Mouse (Mus musculus) right cerebral cortex, adult 18-20 months (tissue): Measurements from ENCODE around the gene Map6.

Experiments
- DNase-seq: peaks from one replicate; pipeline ENCODE4 v3.0.0; 2022; ENCODE audit warnings: mixed read lengths

Gene Map6

DNA sequence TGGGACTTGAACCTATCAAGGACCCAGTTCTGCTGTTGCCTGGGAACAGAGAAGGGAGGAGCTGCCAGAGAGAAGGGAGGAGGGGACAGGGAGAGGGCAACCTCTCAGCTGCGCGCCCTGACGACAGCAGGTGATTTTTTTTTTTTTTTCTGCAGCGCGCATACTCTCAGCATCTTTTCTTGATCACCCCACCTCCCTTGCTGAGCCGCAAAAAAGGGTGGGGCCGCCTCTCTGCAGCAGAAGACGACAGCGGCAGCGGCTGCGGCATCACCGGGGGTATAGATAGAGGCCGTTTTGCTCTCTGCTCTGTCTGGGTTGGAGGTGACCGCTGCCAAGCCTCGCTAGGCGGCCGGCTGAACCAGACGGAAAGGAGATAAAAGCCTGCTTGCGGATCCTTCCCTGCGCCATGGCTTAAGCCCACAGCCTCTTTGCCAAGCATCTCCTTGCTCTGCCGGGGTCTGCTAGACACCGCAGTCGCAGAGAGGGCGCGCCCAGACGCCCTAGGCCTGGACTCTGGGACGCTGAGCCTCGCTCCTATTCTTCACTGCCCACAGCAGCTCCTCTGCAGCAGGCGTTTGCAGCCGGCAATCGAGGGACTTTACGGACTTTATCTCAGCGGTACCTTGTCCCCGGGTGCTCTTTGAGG lies at the start of gene Map6:
Gene Map6 (plus strand): TSS at position 197 of the 646 bp plus-strand sequence.
- DNase-seq = peak; percentile 88

DNA sequence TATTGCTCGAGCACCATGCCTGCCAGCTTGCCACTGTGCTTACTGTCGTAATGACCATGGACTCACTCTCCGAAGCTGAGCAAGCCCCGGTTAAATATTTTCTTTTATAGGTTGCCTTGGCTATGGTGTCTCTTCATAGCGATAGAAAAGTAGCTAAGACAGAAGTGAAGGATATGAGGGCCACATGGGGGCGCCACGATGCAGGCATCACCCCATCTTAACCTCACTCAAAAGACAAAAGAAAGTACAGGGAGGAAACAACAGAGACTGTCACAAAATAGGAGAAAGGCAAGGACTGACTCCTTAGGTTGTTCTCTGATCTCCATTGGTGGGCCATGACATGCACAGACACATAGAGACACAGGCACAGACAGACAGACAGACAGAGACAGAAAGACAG lies 43.0 kb upstream of the Map6 start:
- no peak for DNase-seq

DNA sequence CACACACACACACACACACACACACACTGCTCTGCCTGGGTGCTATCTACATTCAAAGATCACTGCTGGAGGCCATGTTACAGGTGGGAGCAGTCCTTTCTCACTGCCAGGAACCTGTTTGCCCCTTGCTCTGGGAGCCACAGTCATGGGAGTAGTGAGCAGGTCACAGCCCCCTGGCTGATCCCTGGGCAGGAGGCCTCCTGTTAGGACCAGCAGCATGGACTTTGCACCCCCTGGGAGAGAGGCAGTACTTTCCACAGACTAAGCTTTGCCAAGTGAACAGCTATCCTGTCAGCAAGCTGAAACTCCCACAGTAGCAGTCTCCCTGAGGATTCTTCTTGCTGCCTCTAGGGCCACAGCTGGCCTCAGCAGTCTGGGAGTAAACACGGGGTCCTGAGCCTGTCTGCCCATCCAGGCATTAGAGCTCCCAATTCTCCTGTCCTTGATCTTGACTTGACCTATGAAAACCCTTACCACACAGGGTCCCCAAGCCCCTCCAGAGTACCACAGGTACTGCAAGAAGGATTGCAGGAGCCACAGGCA lies 42.5 kb upstream of the Map6 start:
- DNase-seq = no peak

DNA sequence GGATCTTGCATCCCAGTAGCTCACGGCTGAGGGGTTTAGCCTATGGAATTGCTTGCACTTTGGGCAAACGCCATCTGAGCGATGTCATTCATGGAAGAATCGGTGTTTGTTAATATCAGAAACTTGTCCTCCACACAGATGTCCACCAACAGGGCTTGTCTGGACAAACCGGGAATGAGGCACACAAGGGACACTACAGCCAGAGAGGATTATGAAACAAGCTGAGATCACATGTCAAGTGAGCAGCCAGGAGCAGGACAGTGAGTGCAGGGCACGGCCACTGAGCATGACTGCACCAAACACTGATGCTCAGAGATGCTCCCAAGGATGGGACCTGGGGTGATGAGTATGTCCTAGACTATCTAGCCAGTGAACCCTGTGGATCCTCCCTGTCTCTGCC lies 41.8 kb upstream of the Map6 start:
- no peak for DNase-seq

DNA sequence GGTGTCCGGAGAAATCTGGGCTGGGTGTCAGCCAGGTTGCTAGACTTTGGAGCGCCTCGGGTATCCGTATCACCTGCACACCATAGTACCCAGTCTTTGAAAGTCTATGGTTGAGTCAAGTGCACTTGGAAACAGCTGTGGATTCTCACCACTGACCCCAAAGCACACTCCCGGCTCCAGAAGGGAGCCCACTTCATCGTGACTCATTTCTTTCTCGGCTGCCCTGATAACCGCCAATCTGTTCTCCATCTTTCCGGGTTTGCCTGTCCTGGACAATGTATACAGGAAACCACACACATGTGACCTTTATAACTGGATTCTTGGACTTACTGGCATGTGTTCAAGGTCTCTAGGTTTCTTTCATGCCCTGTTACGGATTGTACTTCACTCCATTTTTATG lies 40.6 kb upstream of the Map6 start:
- no peak for DNase-seq

DNA sequence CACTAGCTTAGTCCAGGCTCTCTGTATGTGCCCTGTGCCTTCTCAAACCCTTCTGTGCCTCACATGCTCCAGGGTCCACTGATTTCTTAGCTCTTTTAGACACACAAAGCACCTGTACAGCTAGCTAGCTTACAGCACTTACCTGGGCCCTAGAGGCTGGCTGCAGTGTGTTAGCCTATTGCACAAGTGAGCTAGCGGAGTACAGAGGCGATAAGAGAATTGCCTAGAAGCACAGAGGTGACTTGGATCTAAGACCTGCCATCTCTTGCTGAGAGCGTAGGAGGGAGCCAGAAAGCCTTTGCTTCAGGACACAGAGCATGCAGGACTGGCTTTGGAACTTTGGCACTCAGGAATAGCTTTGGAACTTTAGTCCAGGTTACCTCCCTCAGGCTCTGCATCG lies 40.0 kb upstream of the Map6 start:
- DNase-seq = no peak

DNA sequence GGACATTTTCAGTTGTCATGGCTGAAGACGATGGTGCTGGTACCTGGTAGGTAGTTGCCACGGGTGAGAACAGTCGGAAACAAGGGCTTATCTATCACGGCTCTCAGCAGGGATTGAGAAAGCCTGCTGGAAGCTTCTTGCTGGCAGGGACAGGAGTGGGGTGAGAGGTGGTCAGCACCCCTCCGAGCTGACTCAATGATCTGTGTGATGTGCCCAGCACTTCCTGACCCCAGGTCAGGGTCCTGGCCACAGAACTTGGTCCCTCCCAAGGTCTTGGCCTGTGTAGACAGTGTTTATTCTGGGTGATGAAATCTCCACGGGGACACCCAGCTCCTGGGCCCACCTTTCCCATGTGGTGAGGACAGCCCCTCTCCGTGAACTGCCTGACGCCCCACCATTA lies 38.4 kb upstream of the Map6 start:
- DNase-seq = no peak

DNA sequence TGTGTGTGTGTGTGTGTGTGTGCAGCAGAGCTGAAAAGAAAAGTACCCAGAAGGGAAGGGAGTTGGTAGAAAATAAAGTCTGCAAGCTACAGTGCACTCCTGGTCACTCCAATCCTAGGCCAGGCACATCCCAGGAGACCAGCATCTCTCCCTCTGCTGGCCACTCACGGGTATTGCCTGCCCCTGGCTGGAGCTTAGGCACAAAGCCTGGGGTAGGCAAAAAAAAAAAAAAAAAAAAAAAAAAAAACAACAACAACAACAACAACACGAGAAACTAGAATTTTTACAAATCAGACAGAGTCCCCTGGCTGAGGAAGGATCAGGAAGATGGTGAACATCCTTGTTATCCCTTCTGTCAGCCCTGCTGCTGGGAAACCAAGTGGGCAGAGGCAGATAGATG lies 37.8 kb upstream of the Map6 start:
- DNase-seq = peak; percentile 21

DNA sequence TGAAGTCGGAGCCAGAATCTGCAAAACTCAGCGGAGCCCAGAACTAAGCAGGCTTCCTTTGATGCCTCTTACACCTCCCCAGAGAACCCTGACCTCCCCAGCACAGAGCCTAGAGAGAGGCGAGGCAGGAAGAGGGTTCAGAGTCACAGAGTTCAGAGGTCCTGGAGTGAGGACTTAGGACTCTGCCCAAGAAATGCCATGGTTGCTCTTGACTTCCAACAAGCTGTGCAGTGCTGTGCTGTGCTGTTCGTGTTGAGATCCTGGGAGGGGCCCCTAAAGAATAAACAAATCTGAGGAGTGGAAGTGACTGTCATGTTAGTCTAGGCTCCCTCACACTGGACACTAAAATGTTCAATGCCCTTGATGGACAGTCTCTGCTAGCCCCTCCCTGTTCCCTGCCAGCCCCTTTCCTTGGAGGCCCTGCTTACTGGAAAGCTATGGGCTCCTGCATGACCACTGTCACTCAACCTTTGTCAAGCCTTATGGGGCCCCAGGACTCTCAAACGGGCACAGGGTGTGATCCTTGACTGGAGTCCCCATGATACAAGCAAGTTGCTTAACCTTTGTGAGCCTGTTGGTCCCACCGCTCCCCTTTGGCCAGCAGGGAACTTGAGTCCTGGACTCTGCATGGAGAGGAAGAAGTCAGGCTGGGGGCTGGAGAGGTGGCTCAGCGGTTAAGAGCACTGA lies 37.0 kb upstream of the Map6 start:
- no peak for DNase-seq

DNA sequence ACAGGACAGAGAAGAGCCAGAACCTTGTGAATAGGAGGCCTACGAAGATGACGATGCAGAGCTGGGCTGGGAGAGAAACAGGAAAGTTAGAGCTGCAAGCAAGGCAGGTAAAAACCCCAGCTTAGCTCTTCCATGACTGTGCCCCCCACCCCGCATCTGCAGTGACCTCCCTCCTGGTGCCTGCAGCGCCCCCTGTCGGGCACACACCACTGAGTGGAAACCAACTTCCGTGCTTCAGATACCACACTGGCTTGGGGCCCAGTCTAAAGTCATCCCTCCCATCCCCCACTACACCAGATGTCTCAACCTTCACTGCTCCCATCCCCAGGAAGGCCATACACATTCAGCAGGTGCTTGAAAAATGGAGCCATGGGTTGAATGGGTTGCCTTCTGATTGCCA lies 34.7 kb upstream of the Map6 start:
- DNase-seq = no peak

DNA sequence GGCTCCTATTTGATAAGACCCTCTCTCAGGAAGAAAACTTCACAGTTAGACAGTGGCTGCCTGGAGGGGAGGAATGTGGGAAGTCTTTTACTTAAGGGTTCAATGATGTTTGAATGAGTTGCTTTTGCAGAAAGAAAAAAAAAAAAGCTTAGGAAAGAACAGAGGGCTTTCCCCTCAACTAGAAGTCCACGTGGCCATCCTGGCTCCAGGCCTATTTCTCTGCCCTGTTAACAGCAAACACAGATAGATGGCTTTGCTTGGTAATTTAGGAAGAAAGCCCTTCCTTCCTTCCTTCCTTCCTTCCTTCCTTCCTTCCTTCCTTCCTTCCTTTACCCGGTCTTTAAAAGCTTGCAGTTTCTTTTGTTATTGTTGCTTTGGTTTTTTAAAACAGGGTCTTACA lies 32.3 kb upstream of the Map6 start:
- no peak for DNase-seq

DNA sequence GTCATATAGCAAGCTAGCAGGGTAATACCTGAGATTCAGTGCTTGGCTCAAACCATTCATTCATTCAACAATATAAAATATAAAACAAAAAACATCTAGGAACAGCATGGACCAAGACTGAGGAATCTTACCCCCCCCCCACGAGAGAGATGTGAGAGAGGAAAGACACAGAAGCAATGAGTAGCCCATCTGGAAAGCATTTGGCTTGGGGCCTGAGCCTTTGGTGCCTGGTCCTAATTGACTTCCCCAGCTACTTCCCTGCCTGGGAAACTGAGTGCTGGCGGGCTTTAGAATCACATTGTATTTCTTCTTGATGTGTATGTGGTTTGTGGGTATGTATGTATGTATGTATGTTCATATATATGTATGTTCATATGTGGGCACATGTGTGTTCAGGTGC lies 31.6 kb upstream of the Map6 start:
- no peak for DNase-seq

DNA sequence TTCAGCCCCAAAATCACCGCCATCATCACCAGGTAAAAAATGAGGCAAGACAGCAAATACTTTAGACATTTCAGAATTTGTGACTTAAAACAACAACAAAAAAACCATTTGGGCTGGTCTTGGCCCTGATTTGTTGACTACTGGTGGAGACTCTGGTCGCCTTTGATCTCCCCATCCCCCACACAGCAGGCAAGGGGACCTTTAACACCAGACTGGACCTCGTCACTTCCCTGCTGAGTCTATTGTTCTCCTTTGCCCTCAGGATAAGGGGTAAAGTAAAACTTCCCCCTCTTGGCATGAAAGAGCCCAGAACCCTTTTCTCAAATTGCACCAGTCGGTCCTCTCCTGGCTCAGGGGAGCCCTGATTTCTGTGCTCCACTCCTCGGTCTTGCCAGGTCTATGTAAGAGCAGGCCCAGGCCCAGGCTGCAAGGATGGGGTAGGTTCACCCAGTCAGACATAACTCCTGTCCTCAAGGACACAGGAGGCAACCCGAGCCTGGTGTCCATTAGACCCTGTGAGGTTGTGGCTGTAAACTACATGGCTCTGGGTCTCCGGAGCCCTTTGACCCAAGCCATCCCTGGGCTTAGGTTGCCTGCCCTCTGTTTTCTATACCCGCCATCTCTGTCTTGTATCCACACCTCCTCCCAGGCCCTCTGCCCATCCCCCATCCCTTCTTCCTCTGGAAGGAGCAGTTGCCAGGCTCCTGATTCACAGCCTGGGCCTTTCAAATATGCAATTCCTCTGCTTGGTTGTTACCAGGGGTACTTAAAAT lies 30.2 kb upstream of the Map6 start:
- no peak for DNase-seq

DNA sequence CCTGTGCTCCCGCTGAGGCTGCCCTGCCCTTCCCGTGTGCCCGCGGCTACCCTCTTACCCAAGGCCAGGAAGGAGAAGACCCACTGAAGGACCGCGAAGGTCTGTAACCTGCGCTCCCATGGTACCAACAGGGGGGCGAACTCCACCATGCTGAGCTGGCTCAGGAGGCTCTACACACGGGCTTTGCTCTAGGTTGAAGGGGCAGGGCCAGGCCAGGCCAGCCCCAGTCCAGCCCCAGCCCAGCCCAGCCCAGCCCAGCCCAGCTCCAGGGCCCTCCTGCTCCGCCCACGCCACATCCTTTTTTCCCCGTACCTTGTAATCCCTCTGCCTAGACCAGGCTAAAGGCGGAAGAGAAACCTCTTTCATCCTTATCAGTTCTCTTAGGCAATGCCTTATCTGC lies 28.8 kb upstream of the Map6 start, which contains the start of gene Mogat2:
Gene Mogat2 (minus strand): TSS at position 203 of the 400 bp plus-strand sequence.
- DNase-seq = no peak

DNA sequence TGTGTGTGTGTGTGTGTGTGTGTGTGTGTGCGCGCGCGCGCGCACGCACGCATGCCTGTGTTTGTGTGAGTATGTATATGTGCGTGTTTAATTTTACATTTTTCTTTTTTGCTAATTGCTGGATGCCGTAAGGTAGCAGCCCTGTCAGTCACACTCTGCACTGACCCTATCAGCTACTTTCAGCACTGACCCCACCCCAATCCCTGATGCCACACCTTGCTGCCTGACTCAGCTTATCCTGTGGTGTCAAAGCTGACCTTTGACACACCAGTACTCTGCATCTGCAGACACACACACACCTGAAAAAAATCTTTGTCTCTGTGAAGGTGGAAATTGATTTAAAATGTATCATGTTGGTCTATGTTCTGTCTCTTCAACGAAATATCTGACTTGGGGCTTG lies 25.1 kb upstream of the Map6 start:
- DNase-seq = no peak

DNA sequence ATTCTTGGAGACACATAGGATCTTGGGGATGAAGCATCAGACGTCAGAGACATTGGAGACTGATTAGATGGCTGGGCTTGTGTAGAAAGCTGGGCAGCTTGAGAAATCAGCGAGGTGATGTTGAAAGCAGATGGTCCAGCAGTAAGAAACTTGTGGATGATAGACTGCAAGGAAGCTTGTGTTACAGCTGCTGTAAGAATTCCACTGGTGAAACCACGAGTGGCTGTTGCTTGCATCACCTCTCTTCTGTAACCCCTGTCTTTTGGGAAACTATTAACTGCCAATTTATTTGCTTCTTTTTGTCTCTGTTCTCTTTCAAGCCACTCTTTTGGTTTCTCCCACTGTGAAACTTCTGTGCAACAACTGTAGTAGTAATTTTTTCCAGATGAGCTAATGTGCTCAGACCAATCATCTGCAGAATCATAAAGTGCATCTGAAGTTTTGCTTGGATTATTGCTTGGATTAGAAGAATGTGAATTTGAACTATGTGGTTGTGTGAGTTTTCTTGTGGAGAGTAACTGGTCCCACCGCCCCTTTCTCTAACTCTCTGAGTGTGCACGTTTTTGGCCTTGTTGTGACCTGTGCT lies 19.0 kb upstream of the Map6 start:
- no peak for DNase-seq

DNA sequence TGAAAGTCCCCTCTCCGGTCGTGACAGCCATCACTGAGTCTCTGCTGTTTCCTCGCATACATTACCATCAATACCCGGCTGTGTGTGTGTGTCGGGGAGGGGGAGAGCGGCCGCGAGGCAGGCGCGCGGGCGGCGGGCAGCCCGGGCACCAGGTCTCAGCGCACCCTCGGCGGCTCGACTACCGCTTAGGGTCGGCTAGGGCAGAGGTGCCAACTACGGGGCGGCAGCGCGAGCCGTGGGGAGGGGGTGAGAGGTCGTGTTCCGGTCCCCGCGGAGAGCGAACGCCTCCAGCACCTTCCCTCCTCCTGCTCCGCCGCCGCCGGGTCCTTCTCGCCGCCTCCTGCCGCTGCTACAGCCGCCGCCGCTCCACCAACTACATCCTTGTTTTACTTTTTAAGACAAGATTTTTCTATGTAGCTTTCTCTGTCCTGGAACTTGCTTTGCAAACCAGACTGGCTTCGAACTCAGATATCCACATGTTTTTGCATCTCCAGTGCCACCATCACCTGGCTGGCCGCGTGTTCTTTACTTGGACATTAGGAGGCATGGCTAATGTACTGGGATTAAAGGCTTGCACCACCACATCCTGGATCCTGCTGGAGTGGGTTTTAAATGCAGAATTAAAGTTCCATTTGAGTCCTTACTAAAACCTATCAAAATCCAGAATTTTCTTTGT lies 18.2 kb upstream of the Map6 start:
- DNase-seq = no peak

DNA sequence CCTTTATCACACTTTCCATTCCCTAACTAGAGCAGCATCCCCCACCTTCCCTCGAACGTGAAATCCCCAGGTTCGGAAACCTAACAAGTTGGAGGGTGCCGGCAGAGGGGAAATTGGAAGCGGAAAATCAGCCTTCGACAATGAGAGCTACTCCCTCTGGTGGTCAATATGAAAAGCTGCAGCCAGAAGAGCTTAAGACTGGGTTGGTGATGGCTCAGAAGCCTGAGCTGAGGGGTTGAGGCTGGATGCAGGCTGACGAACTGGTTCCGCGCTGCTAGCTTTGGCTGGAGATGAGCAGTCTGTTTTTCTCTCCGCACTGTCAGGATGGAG lies 17.7 kb upstream of the Map6 start:
- peak; percentile 62 for DNase-seq

DNA sequence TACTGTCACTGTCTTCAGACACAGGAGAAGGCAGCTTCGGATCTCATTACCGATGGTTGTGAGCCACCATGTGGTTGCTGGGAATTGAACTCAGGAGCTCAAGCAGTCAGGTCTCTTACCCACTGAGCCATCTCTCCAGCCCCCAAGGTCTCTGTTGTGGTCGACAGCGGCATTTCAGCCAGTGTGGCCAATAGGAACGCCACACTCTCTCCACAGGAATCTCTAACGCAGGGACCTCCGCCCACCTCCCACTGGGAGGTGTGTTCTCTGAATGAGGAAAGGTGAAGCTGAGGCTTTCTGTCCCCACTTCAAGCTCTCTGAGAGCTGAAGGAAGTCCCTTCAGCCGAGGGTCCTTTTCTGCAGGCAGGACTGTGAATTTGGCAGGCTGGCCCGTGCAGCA lies 16.9 kb upstream of the Map6 start:
- DNase-seq = no peak

DNA sequence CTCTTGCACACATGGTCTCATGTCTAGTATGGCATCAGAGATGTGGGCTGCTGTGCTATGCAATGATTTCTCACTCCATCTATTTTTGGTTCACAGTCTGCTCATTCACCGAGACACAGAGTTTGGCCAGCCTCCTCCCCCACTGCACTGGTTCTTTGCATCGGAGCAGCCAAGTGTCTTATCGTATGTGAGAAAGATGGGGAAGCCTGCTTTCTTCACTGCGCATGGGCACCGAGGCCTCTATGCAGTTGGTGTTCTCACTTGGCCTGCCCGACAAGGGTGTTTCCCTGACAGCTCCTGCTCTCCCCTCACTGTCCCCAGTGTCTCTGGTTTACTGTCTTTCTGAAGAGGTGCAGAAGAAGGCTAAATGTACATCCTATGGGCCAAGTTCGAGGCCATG lies 12.2 kb upstream of the Map6 start:
- peak; percentile 84 for DNase-seq

DNA sequence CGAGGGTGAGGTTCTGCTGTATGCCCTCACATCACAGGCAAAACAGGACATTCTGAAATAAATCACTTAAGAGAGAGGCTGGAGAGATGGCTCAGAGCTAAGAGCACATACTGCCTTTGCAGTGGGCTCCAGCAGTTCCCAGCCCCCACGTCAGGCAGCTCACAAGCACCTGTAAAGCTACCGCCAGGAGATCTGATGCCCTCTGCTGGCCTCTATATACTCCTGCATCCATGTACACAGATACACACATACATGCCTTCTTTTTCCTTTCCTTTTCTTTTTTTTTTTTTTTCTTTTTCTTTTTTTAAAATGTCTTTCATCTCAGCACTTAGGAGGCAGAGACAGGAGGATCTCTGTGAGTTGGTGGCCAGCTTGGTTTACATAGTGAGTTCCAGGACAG lies 5.3 kb upstream of the Map6 start:
- DNase-seq = no peak

DNA sequence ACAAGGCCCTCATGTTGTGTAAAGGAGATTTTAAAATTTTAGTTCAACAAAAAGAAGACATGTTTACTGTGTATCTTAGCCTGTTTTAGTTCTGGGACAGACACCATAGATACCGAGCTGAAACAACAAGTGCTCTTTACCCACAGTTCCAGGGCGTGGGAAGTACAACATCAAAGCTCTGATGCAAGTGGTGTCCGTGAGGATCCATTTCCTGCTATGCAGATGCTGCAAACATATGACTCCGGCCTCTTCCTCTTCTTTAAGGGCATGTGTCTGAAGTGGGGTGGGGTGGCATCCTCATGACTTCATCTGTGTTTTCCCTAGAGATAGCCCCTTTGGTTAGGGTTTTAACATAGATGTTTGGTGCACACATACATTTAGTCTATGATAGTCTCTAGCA lies 3.7 kb upstream of the Map6 start:
- no peak for DNase-seq

DNA sequence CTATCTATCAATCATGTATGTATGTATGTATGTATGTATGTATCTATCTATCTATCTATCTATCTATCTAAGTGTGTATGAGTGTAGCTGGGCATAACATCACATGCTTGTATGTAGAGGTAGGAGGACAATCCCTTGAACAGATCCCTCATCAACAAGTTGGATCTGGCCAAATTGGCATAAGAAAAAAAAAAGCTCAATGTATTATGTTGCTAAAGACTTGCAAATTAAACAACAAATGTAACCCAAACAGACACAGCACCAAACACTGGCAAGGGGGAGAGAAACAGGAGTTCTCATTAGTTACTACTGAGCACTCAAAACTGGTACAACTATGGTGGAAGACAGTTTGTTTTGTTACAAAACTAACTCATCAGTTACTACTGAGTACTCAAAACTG lies 2.6 kb upstream of the Map6 start:
- no peak for DNase-seq
